Mouse (Mus musculus): Measurements from ENCODE around the gene Ifit3b.
"Not testable (repeated sequence)": the region's sequence is repeated elsewhere in the genome, so short reads cannot be mapped to it uniquely, and the experiment has no call there.

The Ifit3b gene

GRCm38 (mm10) chr19:34610118-34610517 is 2.3 kb downstream of the Ifit3b start:
- DNase-seq (ENCODE audit: low spot score in 2 of 2), result not testable (repeated sequence)

GRCm38 (mm10) chr19:34612243-34613001 is 4.7 kb downstream of the Ifit3b start:
- DNase-seq (ENCODE audit: low spot score in 2 of 2), result not testable (repeated sequence)

- DNase-seq (ENCODE audit: low spot score in 2 of 2), result no peak
Observed at GRCm38 (mm10) chr19:34620871-34621270, 13.1 kb downstream of the Ifit3b start.

- DNase-seq (ENCODE audit: low spot score in 2 of 2), result no peak
Observed at GRCm38 (mm10) chr19:34623781-34624180, 16.0 kb downstream of the Ifit3b start.

- no peak for DNase-seq (ENCODE audit: low spot score in 2 of 2)
Observed at GRCm38 (mm10) chr19:34624663-34625062, 16.9 kb downstream of the Ifit3b start.

- no peak for DNase-seq (ENCODE audit: low spot score in 2 of 2)
Observed at GRCm38 (mm10) chr19:34627496-34627895, 19.7 kb downstream of the Ifit3b start.

GRCm38 (mm10) chr19:34631487-34631886 is 23.7 kb downstream of the Ifit3b start:
- no peak for DNase-seq (ENCODE audit: low spot score in 2 of 2)

GRCm38 (mm10) chr19:34633484-34633883 is 25.7 kb downstream of the Ifit3b start:
- no peak for DNase-seq (ENCODE audit: low spot score in 2 of 2)

- DNase-seq (ENCODE audit: low spot score in 2 of 2), result peak; percentile 24
Observed at GRCm38 (mm10) chr19:34636933-34637557, 29.3 kb downstream of the Ifit3b start.

GRCm38 (mm10) chr19:34640623-34641022 is 32.9 kb downstream of the Ifit3b start, which contains the start of the genes Ifit1bl2 and Ifit1:
Gene Ifit1bl2, minus strand, starts transcription at chr19:34640743.
Gene Ifit1, plus strand, starts transcription at chr19:34640871.
- DNase-seq (ENCODE audit: low spot score in 2 of 2), result peak; percentile 2 to 3

GRCm38 (mm10) chr19:34642616-34643015 is 34.8 kb downstream of the Ifit3b start:
- no peak for DNase-seq (ENCODE audit: low spot score in 2 of 2)

GRCm38 (mm10) chr19:34647630-34648029 is 39.9 kb downstream of the Ifit3b start:
- DNase-seq (ENCODE audit: low spot score in 2 of 2), result not testable (repeated sequence)

- DNase-seq (ENCODE audit: low spot score in 2 of 2), result no peak
Observed at GRCm38 (mm10) chr19:34650276-34650675, 42.5 kb downstream of the Ifit3b start.

- DNase-seq (ENCODE audit: low spot score in 2 of 2), result no peak
Observed at GRCm38 (mm10) chr19:34650997-34651396, 43.2 kb downstream of the Ifit3b start.

GRCm38 (mm10) chr19:34655227-34655805 is 47.5 kb downstream of the Ifit3b start:
- no peak for DNase-seq (ENCODE audit: low spot score in 2 of 2)

- DNase-seq (ENCODE audit: low spot score in 2 of 2), result no peak
Observed at GRCm38 (mm10) chr19:34656511-34657298, 48.9 kb downstream of the Ifit3b start.

GRCm38 (mm10) chr19:34662067-34662507 is 54.3 kb downstream of the Ifit3b start:
- peak; percentile 24 to 43 for DNase-seq (ENCODE audit: low spot score in 2 of 2)

- no peak for DNase-seq (ENCODE audit: low spot score in 2 of 2)
Observed at GRCm38 (mm10) chr19:34662740-34663139, 55.0 kb downstream of the Ifit3b start.
